In the genomic region with DNA sequence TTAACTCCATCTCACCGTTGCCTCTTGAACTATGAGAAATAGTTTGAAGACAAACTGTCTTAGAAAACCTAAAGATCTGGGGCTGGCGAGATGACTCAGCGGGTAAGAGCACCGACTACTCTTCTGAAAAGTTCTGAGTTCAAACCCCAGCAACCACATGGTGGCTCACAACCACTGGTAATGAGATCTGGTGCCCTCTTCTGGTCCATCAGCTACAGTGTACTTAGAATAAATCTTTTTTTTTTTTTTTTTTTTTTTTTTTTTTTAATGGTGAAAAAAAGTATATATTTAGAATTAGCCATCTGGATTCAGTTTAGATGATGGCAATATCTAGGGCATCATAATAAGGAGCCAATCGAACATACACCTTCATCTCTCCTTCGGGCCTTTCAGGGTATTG, we compare ENCODE assay signal across 19 mouse cellular contexts.
DNase-seq lines count a peak whose midpoint lies in the region; ATAC-seq and TF ChIP-seq lines count a peak whose summit lies in the region.
"Had no signal": no experiment of that assay in that cellular context is flagged by ENCODE, and none has a peak within 500 bp of the region (broad histone marks: within the 10 kb centered on the region; RNA-seq: fewer than 3 reads in every experiment).

No protein-coding gene starts in this region.

- TF ChIP-seq CTCF in E14TG2a.4 (conservative IDR thresholded peaks at IDR 0.05; ENCODE audit: low read length) = peak; percentile 10; the same call in 1 of the 2 replicates

- H3K9me3 ChIP-seq in E14TG2a.4 (ENCODE audit: low read length) = no peaks in the 10 kb centered on the region
- H3K9me3 ChIP-seq: embryonic facial prominence, embryonic 13.5 days; forebrain, embryonic 13.5 days; heart, embryonic 12.5 days; hindbrain, embryonic 15.5 days had no signal

- no peaks in the 10 kb centered on the region for H3K36me3 ChIP-seq in E14TG2a.4 (ENCODE audit: insufficient read depth, low read length)
- H3K36me3 ChIP-seq: embryonic facial prominence, embryonic 13.5 days; heart, embryonic 12.5 days; hindbrain, embryonic 15.5 days had no signal

- DNase-seq in 416B (ENCODE audit: low read depth) = peak; percentile 11
- peak; percentile 28 for DNase-seq in R1 (ENCODE audit: low read depth, low spot score)
- no peak for DNase-seq in thymus, adult 18-20 months
- DNase-seq in urinary bladder, postnatal 25 days (ENCODE audit: low spot score) = no peak
- DNase-seq: adrenal gland, postnatal 14 days; cerebellum, adult 18-20 months; cerebellum, adult 9-11 months; cerebellum, postnatal 36 days; forebrain, postnatal 0 days; gastrocnemius, adult 2 months; gastrocnemius, postnatal 25 days had no signal

- no peaks in the 10 kb centered on the region for H3K4me1 ChIP-seq in E14TG2a.4 (replicated peaks; ENCODE audit: low read depth, low read length)
- H3K4me1 ChIP-seq: embryonic facial prominence, embryonic 13.5 days; forebrain, embryonic 13.5 days; heart, embryonic 12.5 days; hindbrain, embryonic 15.5 days had no signal

- no peak overlapping the region for H3K4me3 ChIP-seq in E14TG2a.4 (replicated peaks; ENCODE audit: low read length)
- H3K4me3 ChIP-seq: embryonic facial prominence, embryonic 13.5 days; forebrain, embryonic 13.5 days; gastrocnemius, adult 2 months; heart, embryonic 12.5 days; hindbrain, embryonic 15.5 days had no signal

- no peaks in the 10 kb centered on the region for H3K27me3 ChIP-seq in E14TG2a.4 (ENCODE audit: insufficient read depth, low read length)
- H3K27me3 ChIP-seq: embryonic facial prominence, embryonic 13.5 days; forebrain, embryonic 13.5 days; heart, embryonic 12.5 days; hindbrain, embryonic 15.5 days had no signal

- no peak for ATAC-seq in cerebellum, adult (ENCODE audit: insufficient number of reproducible peaks, low FRiP score, low TSS enrichment)
- ATAC-seq: activated CD4-positive, CD25-positive, alpha-beta regulatory T cell, adult 4 months; forebrain, embryonic 13.5 days; forebrain, postnatal 0 days; intestine, embryonic 16.5 days had no signal

Comparison
In these comparisons a context has a peak if more than half of its experiments do, and no peak if none do; other contexts are left out.
1. DNase-seq: peak in 416B (single experiment) and R1 (single experiment); none in thymus, adult 18-20 months (0 of 2) and urinary bladder, postnatal 25 days (single experiment).